Mouse (Mus musculus) retina, postnatal 1 day (tissue): ENCODE measurements around the gene Sema3b.

ENCODE experiments used
- DNase-seq: peaks from one replicate; pipeline ENCODE4 v3.0.0-alpha.2; 2012

Sema3b gene

GRCm38 (mm10) chr9:107608741-107609432, at the start of gene Sema3b:
Gene Sema3b (minus strand): TSS chr9:107609229.
- DNase-seq, result peak; percentile 65

GRCm38 (mm10) chr9:107658096-107658495, 49.1 kb upstream of the Sema3b start:
- no peak for DNase-seq

GRCm38 (mm10) chr9:107657144-107657543, 48.1 kb upstream of the Sema3b start:
- DNase-seq, result peak; percentile 68

GRCm38 (mm10) chr9:107654585-107654984, 45.6 kb upstream of the Sema3b start:
- no peak for DNase-seq

GRCm38 (mm10) chr9:107653474-107653873, 44.4 kb upstream of the Sema3b start:
- DNase-seq, result no peak

GRCm38 (mm10) chr9:107650708-107651481, 41.9 kb upstream of the Sema3b start:
- DNase-seq, result peak; percentile 89

- no peak for DNase-seq
Measured at GRCm38 (mm10) chr9:107650225-107650624, 41.2 kb upstream of the Sema3b start.

GRCm38 (mm10) chr9:107648767-107649166, 39.7 kb upstream of the Sema3b start:
- no peak for DNase-seq

GRCm38 (mm10) chr9:107646975-107647374, 37.9 kb upstream of the Sema3b start:
- DNase-seq, result no peak

GRCm38 (mm10) chr9:107645577-107645976, 36.5 kb upstream of the Sema3b start:
- peak; percentile 90 for DNase-seq

GRCm38 (mm10) chr9:107645153-107645510, 36.1 kb upstream of the Sema3b start:
- DNase-seq, result no peak

GRCm38 (mm10) chr9:107644495-107645152, 35.6 kb upstream of the Sema3b start:
- peak; percentile 93 for DNase-seq

GRCm38 (mm10) chr9:107643544-107644214, 34.6 kb upstream of the Sema3b start:
- DNase-seq, result no peak

- no peak for DNase-seq
Measured at GRCm38 (mm10) chr9:107641666-107642065, 32.6 kb upstream of the Sema3b start.

GRCm38 (mm10) chr9:107640257-107640772, 31.3 kb upstream of the Sema3b start:
- no peak for DNase-seq

GRCm38 (mm10) chr9:107637070-107637469, 28.0 kb upstream of the Sema3b start:
- DNase-seq, result peak; percentile 82

GRCm38 (mm10) chr9:107635279-107636028, 26.4 kb upstream of the Sema3b start, which contains the start of gene Gnai2:
Gene Gnai2 (minus strand): TSS chr9:107635367.
- peak; percentile 97 for DNase-seq

- no peak for DNase-seq
Measured at GRCm38 (mm10) chr9:107634406-107635278, 25.6 kb upstream of the Sema3b start.

GRCm38 (mm10) chr9:107633661-107634405, 24.8 kb upstream of the Sema3b start:
- no peak for DNase-seq

GRCm38 (mm10) chr9:107633091-107633660, 24.1 kb upstream of the Sema3b start:
- DNase-seq, result peak; percentile 79
